Mouse (Mus musculus): ENCODE measurements at regions not wholly inside any gene's neighbourhood (a gene's known extent, or its start where the extent isn't known, plus 50 kb on each side); places are given as distances from the start of the nearest gene placed in this dataset.
A peak's percentile ranks its signal among the peaks of the same experiment; 100 is the strongest.

GRCm38 (mm10) chr16:76444668-76445067 is 71.0 kb upstream of the Nrip1 start:
- no peak for ATAC-seq
- Histone ChIP-seq H3K9me3 (no peaks in the 10 kb centered on the region), H3K4me3 (replicated peaks) (no peak overlapping the region), H3K27me3 (replicated peaks) (no peaks in the 10 kb centered on the region), H3K4me1 (replicated peaks) (no peaks in the 10 kb centered on the region), H3K9ac (no peak overlapping the region), H3K4me2 (replicated peaks) (no peak overlapping the region), H3K36me3 (no peaks in the 10 kb centered on the region), H3K27ac (no peak overlapping the region)
- 76% methylated on average over 3 of the region's 3 CpGs for WGBS

DNA sequence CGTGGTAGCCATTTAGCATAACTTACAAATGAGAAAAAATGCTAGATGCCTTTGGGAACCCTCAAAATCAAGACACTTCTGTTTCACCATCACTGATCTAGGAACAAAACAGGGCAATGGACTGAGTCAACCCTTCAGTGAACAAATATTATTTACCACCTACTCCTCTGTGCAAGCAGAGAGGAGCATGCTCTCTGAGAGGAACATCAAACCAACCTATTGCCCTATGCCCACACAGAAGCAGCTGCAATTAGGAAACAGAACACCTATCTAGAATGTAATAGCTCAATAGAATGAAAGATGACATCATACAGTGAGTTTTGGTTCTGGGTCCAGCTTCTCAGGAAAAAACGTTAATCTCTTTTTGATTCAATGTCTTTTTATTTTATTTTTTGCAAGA is 69.0 kb upstream of the Nrip1 start:
- H3K9me3 ChIP-seq, result no peaks in the 10 kb centered on the region
- 86% methylated on average over 2 of the region's 2 CpGs for WGBS
- no peaks in the 10 kb centered on the region for H3K4me1 ChIP-seq (replicated peaks)
- no peak for ATAC-seq
- H3K4me2 ChIP-seq (replicated peaks), result no peak overlapping the region
- H3K36me3 ChIP-seq, result no peaks in the 10 kb centered on the region
- H3K27ac ChIP-seq, result no peak overlapping the region
- H3K9ac ChIP-seq, result no peak overlapping the region
- H3K4me3 ChIP-seq (replicated peaks), result no peak overlapping the region
- no peaks in the 10 kb centered on the region for H3K27me3 ChIP-seq (replicated peaks)

DNA sequence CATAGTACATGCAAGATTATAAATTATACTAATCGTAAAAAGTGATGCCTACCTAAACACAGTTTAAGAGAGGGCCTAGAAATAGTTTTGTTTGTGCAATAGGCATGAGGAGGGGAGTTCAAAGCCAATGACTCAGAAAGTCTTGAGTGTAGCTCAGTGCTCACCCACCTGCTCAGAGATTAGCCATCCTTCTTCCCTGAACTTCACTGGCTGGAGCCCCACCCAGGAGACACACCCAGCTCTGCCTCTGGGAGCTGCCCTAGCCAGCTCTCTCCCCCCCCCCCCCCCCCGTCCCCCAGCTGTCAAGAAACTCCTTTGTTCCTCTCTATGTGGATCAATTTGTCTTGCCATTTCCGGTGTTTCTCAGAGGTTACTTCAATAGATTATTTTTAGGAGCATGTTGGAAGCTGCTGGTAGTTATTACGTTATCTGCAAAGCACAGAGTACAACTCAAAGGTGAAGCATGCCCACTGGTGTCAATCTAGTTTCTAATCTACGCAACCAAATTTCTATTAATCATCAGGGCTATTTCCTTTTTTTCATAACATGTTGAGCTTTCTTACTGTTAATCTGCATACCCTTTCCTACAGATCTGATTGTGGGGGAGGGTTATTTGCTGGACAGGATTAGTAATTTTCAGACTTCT is 68.3 kb upstream of the Nrip1 start:
- H3K4me1 ChIP-seq (replicated peaks), result no peaks in the 10 kb centered on the region
- H3K4me2 ChIP-seq (replicated peaks), result no peak overlapping the region
- 33% methylated on average over 5 of the region's 5 CpGs for WGBS
- ATAC-seq, result peak; percentile 93
- H3K4me3 ChIP-seq (replicated peaks), result no peak overlapping the region
- no peak overlapping the region for H3K9ac ChIP-seq
- H3K27me3 ChIP-seq (replicated peaks), result no peaks in the 10 kb centered on the region
- no peaks in the 10 kb centered on the region for H3K36me3 ChIP-seq
- H3K27ac ChIP-seq, result no peak overlapping the region
- no peaks in the 10 kb centered on the region for H3K9me3 ChIP-seq

GRCm38 (mm10) chr16:76438093-76438883 is 64.7 kb upstream of the Nrip1 start:
- WGBS, result 76% methylated on average over 3 of the region's 3 CpGs
- no peaks in the 10 kb centered on the region for H3K4me1 ChIP-seq (replicated peaks)
- no peak overlapping the region for H3K9ac ChIP-seq
- no peak overlapping the region for H3K27ac ChIP-seq
- no peak for ATAC-seq
- no peaks in the 10 kb centered on the region for H3K27me3 ChIP-seq (replicated peaks)
- H3K4me3 ChIP-seq (replicated peaks), result no peak overlapping the region
- H3K4me2 ChIP-seq (replicated peaks), result no peak overlapping the region
- H3K36me3 ChIP-seq, result no peaks in the 10 kb centered on the region
- H3K9me3 ChIP-seq, result no peaks in the 10 kb centered on the region

GRCm38 (mm10) chr16:76436290-76436689 is 62.7 kb upstream of the Nrip1 start:
- Histone ChIP-seq H3K27me3 (replicated peaks) (no peaks in the 10 kb centered on the region), H3K36me3 (no peaks in the 10 kb centered on the region), H3K4me1 (replicated peaks) (no peaks in the 10 kb centered on the region), H3K27ac (no peak overlapping the region), H3K4me3 (replicated peaks) (no peak overlapping the region), H3K4me2 (replicated peaks) (no peak overlapping the region), H3K9me3 (no peaks in the 10 kb centered on the region), H3K9ac (no peak overlapping the region)
- WGBS, result 87% methylated on average over 6 of the region's 6 CpGs
- no peak for ATAC-seq

DNA sequence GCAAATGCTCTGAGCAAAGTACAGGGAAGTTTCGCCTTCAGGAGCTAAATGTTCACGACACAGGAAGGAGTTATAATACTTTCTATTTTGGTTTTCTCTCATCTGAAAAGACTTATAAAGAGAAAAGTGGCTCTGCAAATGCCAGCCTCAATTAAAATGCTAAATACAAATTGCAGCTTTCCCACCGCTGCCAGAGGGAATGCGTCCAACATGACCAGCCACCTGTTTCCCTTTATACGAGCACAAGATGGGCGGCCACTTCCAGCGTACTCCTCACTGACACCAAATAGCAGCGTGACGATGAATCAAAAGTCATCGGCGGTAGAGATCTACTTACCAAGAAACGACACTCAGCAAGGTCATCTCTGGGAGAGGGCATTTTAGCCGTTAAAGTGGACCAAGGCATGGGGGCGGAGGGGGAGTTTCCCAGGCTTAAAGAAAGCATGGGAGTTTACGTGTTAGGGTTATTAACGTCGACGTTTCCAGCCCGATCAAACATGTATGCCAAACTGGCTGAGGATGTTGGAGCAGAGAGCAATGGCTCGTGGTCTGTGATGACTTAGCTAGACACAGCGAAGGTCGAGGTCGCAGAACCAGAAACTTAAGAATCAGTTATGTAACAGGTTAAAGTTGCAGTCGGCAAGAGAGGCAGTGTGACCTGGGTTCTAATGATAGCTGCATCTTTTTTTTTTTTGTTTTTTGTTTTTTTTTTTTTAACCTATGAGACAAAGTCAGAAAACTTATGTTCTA is 59.6 kb upstream of the Nrip1 start:
- no peak for ATAC-seq
- no peak overlapping the region for H3K27ac ChIP-seq
- WGBS, result 87% methylated on average over 24 of the region's 24 CpGs
- no peaks in the 10 kb centered on the region for H3K27me3 ChIP-seq (replicated peaks)
- H3K36me3 ChIP-seq, result no peaks in the 10 kb centered on the region
- no peak overlapping the region for H3K9ac ChIP-seq
- no peaks in the 10 kb centered on the region for H3K4me1 ChIP-seq (replicated peaks)
- no peak overlapping the region for H3K4me3 ChIP-seq (replicated peaks)
- no peak overlapping the region for H3K4me2 ChIP-seq (replicated peaks)
- no peaks in the 10 kb centered on the region for H3K9me3 ChIP-seq

- Histone ChIP-seq H3K27ac (no peak overlapping the region), H3K9me3 (no peaks in the 10 kb centered on the region), H3K36me3 (no peaks in the 10 kb centered on the region), H3K4me1 (replicated peaks) (no peaks in the 10 kb centered on the region), H3K4me2 (replicated peaks) (no peak overlapping the region), H3K4me3 (replicated peaks) (no peak overlapping the region), H3K27me3 (replicated peaks) (no peaks in the 10 kb centered on the region), H3K9ac (no peak overlapping the region)
- WGBS, result 74% methylated on average over 9 of the region's 9 CpGs
- no peak for ATAC-seq
Measured at GRCm38 (mm10) chr16:76432304-76432703, 58.7 kb upstream of the Nrip1 start.

GRCm38 (mm10) chr16:76429156-76429555 is 55.5 kb upstream of the Nrip1 start:
- Histone ChIP-seq H3K9me3 (no peaks in the 10 kb centered on the region), H3K4me2 (replicated peaks) (no peak overlapping the region), H3K27me3 (replicated peaks) (no peaks in the 10 kb centered on the region), H3K36me3 (no peaks in the 10 kb centered on the region), H3K4me1 (replicated peaks) (no peaks in the 10 kb centered on the region), H3K9ac (no peak overlapping the region), H3K27ac (no peak overlapping the region), H3K4me3 (replicated peaks) (no peak overlapping the region)
- 93% methylated on average over 3 of the region's 3 CpGs for WGBS
- no peak for ATAC-seq

- H3K36me3 ChIP-seq, result no peaks in the 10 kb centered on the region
- no peak for ATAC-seq
- H3K4me1 ChIP-seq (replicated peaks), result no peaks in the 10 kb centered on the region
- H3K27me3 ChIP-seq (replicated peaks), result no peaks in the 10 kb centered on the region
- no peak overlapping the region for H3K9ac ChIP-seq
- H3K4me3 ChIP-seq (replicated peaks), result no peak overlapping the region
- no peaks in the 10 kb centered on the region for H3K9me3 ChIP-seq
- no peak overlapping the region for H3K27ac ChIP-seq
- no peak overlapping the region for H3K4me2 ChIP-seq (replicated peaks)
- WGBS, result 84% methylated on average over 14 of the region's 14 CpGs
Measured at GRCm38 (mm10) chr16:76423964-76424363, 50.3 kb upstream of the Nrip1 start.
